Mouse (Mus musculus) embryonic facial prominence, embryonic 10.5 days (tissue): ENCODE results near the gene Pgm5. TPM values are rescaled to one million over a fixed set of nuclear protein-coding genes. Genes with fewer than 3 reads are reported as not detected.

Source experiments
- DNase-seq: peaks from one replicate; pipeline ENCODE4 v3.0.0-alpha.2; 2017; ENCODE audit warnings: low spot score
- H3K27ac ChIP-seq: fragments of 300-500 bp; sonication (generic); replicated peaks from 2 replicates; pipeline ENCODE4 v1.5.1; 2016; ENCODE audit warnings: mild to moderate bottlenecking
- H3K27me3 ChIP-seq: fragments of 300-500 bp; sonication (generic); replicated peaks from 2 replicates; pipeline ENCODE4 v1.6.1; 2016; ENCODE audit warnings: low read depth, mild to moderate bottlenecking; ENCODE audit not compliant: poor library complexity, severe bottlenecking
- H3K36me3 ChIP-seq: fragments of 300-500 bp; sonication (generic); replicated peaks from 2 replicates; pipeline ENCODE4 v1.6.1; 2016; ENCODE audit warnings: mild to moderate bottlenecking, moderate library complexity
- H3K4me1 ChIP-seq: fragments of 300-500 bp; sonication (generic); 2 replicates; pipeline ENCODE4 v1.6.1; 2016
- H3K4me3 ChIP-seq: fragments of 300-500 bp; sonication (generic); 2 replicates; pipeline ENCODE4 v1.5.1; 2016; ENCODE audit warnings: mild to moderate bottlenecking, moderate library complexity
- H3K9me3 ChIP-seq: fragments of 300-500 bp; sonication (generic); 2 replicates; pipeline ENCODE4 v1.6.1; 2016; ENCODE audit warnings: mild to moderate bottlenecking
- WGBS: fragments of 180-500 bp; shearing (Covaris S2); methylation state at CpG from one replicate; pipeline ENCODE4 v1.1.7; 2016; 5-methylcytosine and 5-hydroxymethylcytosine counted together
- polyA plus RNA-seq: library from polyadenylated mRNA; unstranded; fragments of >200 nt; fragmentation: Nextera tagmentation; extraction: Ambion mirVana; gene quantifications from 2 replicates; pipeline ENCODE4 v1.2.1, GENCODE M21; 2016

Gene Pgm5
- polyA plus RNA-seq, 1 experiment from 2014 or later: 0.24 TPM

DNA sequence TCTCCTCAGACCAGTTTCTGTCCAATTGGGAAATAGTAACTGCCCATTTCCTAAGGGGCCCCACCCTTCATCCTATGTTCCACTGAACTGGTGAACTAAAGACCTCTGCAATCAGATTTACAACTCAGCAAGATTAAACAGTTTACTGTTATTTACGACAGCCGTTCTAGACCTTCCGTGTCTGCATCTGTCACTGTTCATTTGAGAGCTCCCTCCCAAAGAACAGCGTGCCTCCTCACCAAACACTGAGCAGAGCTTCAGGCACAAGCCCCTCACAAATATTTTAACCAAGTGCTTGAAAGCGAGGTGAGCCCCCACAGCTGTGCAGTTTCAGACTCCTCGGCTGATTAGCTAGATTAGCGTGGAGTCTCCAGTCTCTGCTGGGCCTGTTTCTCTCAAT lies 13.3 kb downstream of the Pgm5 start:
- H3K27me3 ChIP-seq: no peaks in the 10 kb centered on the region
- DNase-seq: no peak
- H3K27ac ChIP-seq: no peak overlapping the region; the same call in 1 of the 2 replicates
- H3K4me1 ChIP-seq: peaks cover 41% of the 10 kb centered on the region
- H3K36me3 ChIP-seq: no peaks in the 10 kb centered on the region
- H3K9me3 ChIP-seq: no peaks in the 10 kb centered on the region
- WGBS: 55% methylated on average over 7 of the region's 7 CpGs
- no peak overlapping the region for H3K4me3 ChIP-seq

DNA sequence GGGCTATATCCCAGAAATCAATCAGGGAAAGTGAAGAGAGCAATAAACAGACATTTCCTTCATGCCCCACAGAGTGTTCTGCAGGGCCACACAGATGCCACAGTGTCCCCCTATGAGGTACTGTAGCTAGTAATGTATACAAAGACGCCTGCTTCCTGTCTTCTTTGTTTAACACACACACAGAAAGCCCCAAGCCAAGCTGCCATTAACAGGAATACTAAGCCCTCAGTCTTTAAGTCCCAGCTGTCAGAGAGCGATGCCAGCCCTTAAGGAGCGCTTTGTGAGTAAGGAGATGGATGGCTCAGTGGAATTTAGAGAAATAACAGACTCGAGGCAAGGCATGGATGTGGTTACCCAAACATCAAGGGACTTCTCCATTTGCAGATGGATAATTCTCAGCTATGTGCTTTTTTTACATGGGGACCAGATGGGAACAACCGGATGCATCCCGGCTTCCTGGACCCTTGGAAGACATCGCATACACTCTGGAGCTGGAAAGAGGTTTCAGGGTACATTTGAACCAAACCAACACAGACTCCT lies 16.6 kb downstream of the Pgm5 start:
- no peak overlapping the region; the same call in 1 of the 2 replicates for H3K4me3 ChIP-seq
- no peaks in the 10 kb centered on the region for H3K36me3 ChIP-seq
- WGBS: 34% methylated on average over 7 of the region's 7 CpGs
- no peaks in the 10 kb centered on the region for H3K9me3 ChIP-seq
- peak; percentile 40 for DNase-seq
- no peaks in the 10 kb centered on the region for H3K27me3 ChIP-seq
- H3K4me1 ChIP-seq: peaks cover 41% of the 10 kb centered on the region
- peak overlapping the region; percentile 64 for H3K27ac ChIP-seq

DNA sequence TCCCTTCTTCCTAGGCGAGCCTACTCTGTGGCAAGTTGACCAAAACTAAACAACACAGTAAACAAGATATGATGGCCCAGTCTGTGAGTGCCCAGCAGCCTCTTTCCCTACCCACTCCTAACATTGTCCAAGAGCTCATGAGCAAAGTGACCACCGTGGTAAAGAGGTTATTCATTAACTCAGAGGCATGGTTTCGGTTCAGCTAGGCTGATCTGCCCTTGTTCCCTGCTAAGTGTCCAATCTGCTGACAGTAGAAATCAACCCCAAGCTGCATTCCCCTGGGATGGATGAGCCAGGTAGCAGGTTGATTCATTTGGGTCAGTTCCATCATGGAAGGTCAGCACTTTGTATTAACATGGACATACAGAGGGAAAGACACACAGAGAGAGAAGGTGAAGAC lies 19.6 kb downstream of the Pgm5 start:
- WGBS: 87% methylated on average over 3 of the region's 3 CpGs
- H3K4me3 ChIP-seq: no peak overlapping the region
- H3K27ac ChIP-seq: no peak overlapping the region
- H3K27me3 ChIP-seq: no peaks in the 10 kb centered on the region
- DNase-seq: no peak
- no peaks in the 10 kb centered on the region for H3K9me3 ChIP-seq
- H3K4me1 ChIP-seq: peaks cover 27% of the 10 kb centered on the region
- no peaks in the 10 kb centered on the region for H3K36me3 ChIP-seq

DNA sequence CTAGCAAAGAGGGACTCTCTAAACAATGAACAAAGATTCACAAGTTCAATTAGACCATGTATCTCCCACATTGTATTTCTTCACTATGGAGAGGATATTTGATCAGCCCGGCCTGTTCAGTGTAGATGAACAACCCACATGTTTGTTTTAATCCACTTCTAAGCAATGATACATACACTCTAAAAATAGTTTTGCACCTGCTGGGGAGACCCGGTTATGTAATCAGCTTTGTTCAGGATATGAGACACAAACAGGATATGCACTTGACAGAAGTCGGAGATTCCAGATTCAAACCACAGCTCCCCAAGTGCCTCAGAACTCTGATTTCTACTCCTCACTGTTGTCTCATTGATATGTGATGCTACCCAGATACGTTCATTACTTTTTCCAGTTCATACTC lies 37.1 kb downstream of the Pgm5 start:
- H3K9me3 ChIP-seq: no peaks in the 10 kb centered on the region
- 90% methylated on average over 4 of the region's 4 CpGs for WGBS
- no peak overlapping the region for H3K27ac ChIP-seq
- no peak overlapping the region for H3K4me3 ChIP-seq
- no peak for DNase-seq
- H3K36me3 ChIP-seq: no peaks in the 10 kb centered on the region
- no peaks in the 10 kb centered on the region for H3K27me3 ChIP-seq
- no peaks in the 10 kb centered on the region for H3K4me1 ChIP-seq

DNA sequence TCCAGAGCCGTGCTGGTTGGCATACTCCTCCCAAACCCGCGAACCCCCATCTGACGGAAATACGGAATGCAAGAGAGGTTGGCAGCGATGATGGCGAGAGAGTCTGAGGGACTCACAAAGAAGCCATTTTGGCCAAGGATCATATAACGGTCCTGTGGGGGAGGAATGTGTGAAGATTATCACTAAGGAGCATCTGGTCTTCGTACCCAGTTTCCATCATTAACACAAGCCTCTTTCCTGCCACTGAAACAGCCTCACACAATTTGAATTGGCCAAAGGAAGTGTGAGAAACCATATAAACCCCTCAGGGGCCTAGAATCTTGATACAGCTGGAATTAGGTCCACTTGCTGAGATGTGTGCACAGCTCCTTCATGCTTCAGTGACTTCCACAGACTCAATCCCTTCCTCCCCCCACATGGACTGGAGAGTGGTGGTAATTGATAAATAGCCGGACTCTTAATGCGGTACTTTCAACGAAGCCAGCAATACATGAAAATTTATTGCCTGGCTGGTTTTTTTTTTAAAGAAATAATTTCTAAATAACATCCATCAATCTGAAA lies 45.9 kb downstream of the Pgm5 start:
- Histone ChIP-seq H3K27me3 (peaks cover 12% of the 10 kb centered on the region), H3K36me3 (no peaks in the 10 kb centered on the region), H3K27ac (no peak overlapping the region), H3K4me3 (no peak overlapping the region), H3K4me1 (peaks cover 27% of the 10 kb centered on the region), H3K9me3 (no peaks in the 10 kb centered on the region)
- DNase-seq: no peak
- 82% methylated on average over 12 of the region's 12 CpGs for WGBS

DNA sequence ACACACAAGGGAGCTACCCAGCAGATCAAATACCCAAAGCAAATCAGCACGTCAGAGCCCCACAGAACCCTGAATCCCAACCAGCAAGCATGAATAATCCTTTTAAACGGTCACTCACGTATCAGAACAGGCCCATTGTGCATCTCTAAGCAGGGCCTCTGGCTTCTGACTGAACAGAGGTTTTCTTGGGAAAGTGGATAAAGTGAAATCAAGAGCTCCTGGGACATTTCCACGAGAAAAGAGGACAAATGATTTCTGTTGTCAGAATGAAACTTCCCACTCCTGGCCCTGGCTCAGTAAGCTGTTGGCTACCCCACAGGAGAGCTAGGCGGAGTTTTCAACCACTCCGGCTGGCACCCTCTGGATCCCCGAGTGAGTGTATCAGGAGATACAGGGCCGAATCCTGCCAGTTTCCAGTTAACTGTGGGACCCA lies 48.8 kb downstream of the Pgm5 start:
- WGBS: 36% methylated on average over 8 of the region's 8 CpGs
- H3K4me3 ChIP-seq: no peak overlapping the region
- H3K36me3 ChIP-seq: no peaks in the 10 kb centered on the region
- no peaks in the 10 kb centered on the region for H3K9me3 ChIP-seq
- peak overlapping the region; percentile 30; the same call in 1 of the 2 replicates for H3K27ac ChIP-seq
- H3K27me3 ChIP-seq: peaks cover 24% of the 10 kb centered on the region
- peaks cover 29% of the 10 kb centered on the region for H3K4me1 ChIP-seq
- no peak for DNase-seq

DNA sequence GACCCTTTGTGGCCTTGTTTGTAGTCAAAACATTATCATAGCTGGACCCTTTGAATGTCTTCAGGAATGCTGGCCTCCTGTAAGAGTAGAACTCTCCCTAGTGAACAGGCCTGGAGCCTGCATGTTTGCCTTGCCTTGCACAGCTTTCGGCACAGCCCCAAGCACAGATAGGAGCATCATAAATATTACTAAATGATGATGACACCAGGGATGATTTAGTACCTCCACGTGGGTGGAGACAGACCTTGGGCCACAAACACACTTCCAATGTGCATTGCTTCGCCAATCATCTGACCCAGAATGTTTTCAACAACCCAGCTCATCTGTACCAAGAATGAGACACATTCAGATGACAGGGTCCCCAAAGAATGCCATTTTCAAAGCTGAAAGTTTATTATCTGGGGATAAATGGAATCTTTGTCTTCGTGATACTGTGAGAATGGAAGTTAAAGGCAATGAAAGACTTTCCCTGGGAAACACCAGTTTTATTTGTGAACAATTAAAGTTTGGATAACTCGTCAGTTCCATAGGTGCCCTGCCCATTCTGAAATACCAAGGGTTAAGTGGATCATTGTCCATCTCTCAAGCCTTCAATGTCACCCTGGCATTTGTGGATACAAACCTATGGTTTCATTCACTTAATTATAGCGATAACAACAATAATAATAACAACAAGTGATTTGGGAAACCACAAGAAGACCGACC lies 49.4 kb downstream of the Pgm5 start:
- no peak for DNase-seq
- Histone ChIP-seq H3K27ac (no peak overlapping the region; the same call in 1 of the 2 replicates), H3K27me3 (peaks cover 24% of the 10 kb centered on the region), H3K36me3 (no peaks in the 10 kb centered on the region), H3K9me3 (no peaks in the 10 kb centered on the region), H3K4me1 (peaks cover 29% of the 10 kb centered on the region), H3K4me3 (no peak overlapping the region)
- WGBS: 60% methylated on average over 7 of the region's 7 CpGs

DNA sequence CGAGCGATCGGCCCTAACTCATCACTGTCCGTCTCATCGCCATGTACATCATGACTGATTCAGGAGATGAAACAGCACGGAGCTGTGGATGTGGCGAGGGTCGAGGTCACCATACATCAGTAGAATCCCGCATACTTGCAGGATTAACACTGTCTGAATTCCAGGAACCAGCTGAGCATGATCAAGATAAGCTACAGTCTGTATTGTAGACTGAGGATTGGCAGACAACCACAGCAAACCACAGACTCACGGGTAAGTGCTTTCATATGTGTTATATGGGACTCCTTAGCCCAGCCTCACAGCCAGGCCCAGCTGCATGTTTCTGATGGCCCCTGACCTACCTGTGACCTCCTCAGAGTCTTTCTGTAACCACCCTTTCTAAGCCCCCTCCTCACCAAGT lies 50.2 kb downstream of the Pgm5 start:
- Histone ChIP-seq H3K27ac (no peak overlapping the region), H3K36me3 (no peaks in the 10 kb centered on the region), H3K4me3 (no peak overlapping the region), H3K9me3 (no peaks in the 10 kb centered on the region), H3K27me3 (peaks cover 24% of the 10 kb centered on the region), H3K4me1 (peaks cover 29% of the 10 kb centered on the region)
- WGBS: 68% methylated on average over 10 of the region's 10 CpGs
- peak; percentile 21 for DNase-seq

DNA sequence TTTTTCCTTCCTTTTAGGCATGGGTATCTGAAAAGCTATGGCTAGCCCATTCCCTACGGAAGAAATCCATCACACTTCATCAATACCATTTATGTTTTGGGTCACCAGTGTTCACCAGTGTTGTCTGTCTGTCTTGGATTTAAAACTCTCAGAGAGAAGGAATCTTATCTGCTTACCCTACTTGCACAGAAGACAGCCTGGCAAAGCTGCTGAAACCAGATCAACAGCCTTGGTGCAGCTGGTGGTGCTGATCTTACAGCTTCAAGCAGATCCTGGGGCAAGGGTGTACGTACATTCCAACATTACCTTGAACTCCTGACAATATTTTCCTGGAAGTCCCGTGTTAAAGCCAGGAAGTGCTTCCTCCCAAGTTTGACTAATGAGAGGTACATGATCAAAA lies 55.6 kb downstream of the Pgm5 start:
- no peaks in the 10 kb centered on the region for H3K36me3 ChIP-seq
- DNase-seq: no peak
- H3K4me3 ChIP-seq: no peak overlapping the region
- WGBS: 77% methylated on average over 3 of the region's 3 CpGs
- H3K27me3 ChIP-seq: peaks cover 15% of the 10 kb centered on the region; the same call in 1 of the 2 replicates
- H3K9me3 ChIP-seq: no peaks in the 10 kb centered on the region
- H3K4me1 ChIP-seq: peaks cover 5% of the 10 kb centered on the region
- no peak overlapping the region for H3K27ac ChIP-seq

DNA sequence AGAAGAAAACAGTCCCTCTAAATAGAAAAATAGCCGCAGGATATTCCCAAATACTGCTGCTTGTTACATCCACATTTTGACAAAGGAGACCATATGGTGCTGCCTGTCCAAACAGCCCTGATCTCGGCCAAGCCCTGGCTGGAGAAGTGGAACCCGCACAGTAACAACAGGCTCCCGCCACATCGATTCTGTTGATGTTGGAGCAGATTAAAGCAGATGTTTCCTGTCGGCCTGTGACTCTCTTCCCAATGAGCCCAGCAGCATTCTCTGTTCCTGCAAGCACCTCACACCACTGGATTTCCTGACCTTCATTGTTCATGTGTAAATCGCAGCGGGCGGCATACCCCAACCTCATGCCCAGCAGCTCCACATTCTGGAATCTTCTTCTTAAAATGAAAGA lies 64.0 kb downstream of the Pgm5 start:
- 69% methylated on average over 9 of the region's 9 CpGs for WGBS
- Histone ChIP-seq H3K9me3 (no peaks in the 10 kb centered on the region), H3K36me3 (no peaks in the 10 kb centered on the region), H3K4me1 (0 out of 2 replicates have a peak, but pooled peaks cover 6% of the 10 kb centered on the region), H3K27me3 (peaks cover 4% of the 10 kb centered on the region; the same call in 1 of the 2 replicates), H3K27ac (no peak overlapping the region; the same call in 1 of the 2 replicates), H3K4me3 (no peak overlapping the region)
- no peak for DNase-seq

DNA sequence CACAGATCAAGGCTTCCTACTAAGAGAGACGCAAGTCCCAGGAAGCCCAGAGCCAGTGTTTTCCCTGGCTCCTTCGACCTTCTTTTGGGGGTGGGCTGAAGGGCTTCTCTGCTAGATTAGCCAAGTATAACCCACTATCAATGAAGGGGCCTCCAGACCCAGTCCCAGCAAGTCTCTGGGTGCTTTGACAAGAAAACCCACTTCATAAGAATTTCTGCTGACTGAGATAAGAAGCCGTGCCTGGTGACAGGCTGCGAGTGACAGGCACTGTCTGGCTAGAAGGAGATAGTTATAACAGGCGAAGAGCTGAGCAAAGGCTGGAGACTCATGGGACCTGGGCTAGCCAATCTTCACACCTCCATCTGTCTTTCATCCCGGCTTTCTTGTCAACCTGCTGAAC lies 67.3 kb downstream of the Pgm5 start:
- DNase-seq: no peak
- Histone ChIP-seq H3K27ac (no peak overlapping the region), H3K9me3 (no peaks in the 10 kb centered on the region), H3K36me3 (no peaks in the 10 kb centered on the region), H3K27me3 (no peaks in the 10 kb centered on the region; the same call in 1 of the 2 replicates), H3K4me3 (no peak overlapping the region), H3K4me1 (0 out of 2 replicates have a peak, but pooled peaks cover 6% of the 10 kb centered on the region)
- 81% methylated on average over 6 of the region's 6 CpGs for WGBS

DNA sequence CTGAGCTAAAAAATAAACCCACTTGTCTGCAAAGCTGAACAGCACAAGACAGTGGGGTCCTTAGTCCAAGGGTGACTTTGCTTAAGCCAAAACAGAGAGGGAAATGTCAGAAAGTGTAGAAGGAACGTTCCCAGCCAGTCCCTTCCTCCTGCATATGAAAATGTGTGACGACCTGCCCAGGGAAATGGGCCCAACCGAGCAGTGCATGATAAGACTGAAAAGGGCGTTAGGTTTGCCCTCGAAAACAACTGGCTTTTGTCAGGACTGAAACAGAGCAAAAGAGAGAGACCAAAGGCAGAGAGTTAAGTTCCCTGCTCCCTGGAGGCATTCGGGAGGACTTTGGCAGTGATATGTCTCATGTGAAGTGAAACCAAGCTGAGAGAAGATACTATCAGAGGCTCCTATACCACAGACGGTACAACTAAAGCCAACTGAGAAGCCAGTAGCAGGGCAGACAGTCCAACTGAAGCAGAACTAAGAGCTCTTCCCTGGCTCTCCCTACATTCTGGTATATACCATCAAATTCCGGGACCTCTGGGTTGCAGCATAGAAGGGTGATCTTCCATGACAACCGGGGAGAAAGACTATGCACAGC lies 68.0 kb downstream of the Pgm5 start:
- Histone ChIP-seq H3K27me3 (no peaks in the 10 kb centered on the region; the same call in 1 of the 2 replicates), H3K4me3 (no peak overlapping the region), H3K9me3 (no peaks in the 10 kb centered on the region), H3K27ac (no peak overlapping the region; the same call in 1 of the 2 replicates), H3K4me1 (0 out of 2 replicates have a peak, but pooled peaks cover 13% of the 10 kb centered on the region), H3K36me3 (no peaks in the 10 kb centered on the region)
- 68% methylated on average over 9 of the region's 9 CpGs for WGBS
- DNase-seq: no peak
